Mouse (Mus musculus): Measurements from ENCODE around the gene Gm47791. TPM values are rescaled to one million over a fixed set of nuclear protein-coding genes. Genes with fewer than 3 reads are reported as not detected.
A peak's percentile ranks its signal among the peaks of the same experiment; 100 is the strongest.

Gene Gm47791
- polyA plus RNA-seq, 1 experiment from 2014 or later, result not detected

DNA sequence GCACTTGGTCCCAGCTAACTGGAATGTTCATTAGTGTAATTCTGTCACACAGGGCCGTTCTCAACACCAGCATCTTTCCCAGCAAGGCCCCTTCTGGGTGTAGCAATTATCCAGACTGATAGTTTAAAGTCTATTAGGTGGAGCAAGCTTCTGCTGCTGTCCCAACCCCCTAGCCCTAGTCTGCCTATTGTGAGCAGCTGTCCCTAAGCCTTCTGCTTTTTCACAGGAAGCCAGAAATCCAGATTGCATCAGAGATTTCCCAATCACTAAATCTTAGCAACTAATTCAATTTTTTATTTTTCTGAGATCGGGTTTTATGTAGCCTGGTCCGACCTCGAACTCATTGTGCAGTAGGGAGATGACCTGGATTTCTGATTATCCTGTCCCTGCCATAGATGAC lies 27.9 kb upstream of the Gm47791 start:
- 87% methylated on average over 4 of the region's 4 CpGs for WGBS
- H3K27me3 ChIP-seq, result no peaks in the 10 kb centered on the region
- H3K4me2 ChIP-seq (replicated peaks), result no peak overlapping the region
- no peak overlapping the region for H3K9ac ChIP-seq (replicated peaks)
- H3K9me3 ChIP-seq, result no peaks in the 10 kb centered on the region
- ATAC-seq (ENCODE audit: low FRiP score, low read depth), result no peak
- no peak overlapping the region for H3K4me3 ChIP-seq
- H3K27ac ChIP-seq (replicated peaks), result no peak overlapping the region
- no peaks in the 10 kb centered on the region for H3K36me3 ChIP-seq
- H3K4me1 ChIP-seq, result no peaks in the 10 kb centered on the region

DNA sequence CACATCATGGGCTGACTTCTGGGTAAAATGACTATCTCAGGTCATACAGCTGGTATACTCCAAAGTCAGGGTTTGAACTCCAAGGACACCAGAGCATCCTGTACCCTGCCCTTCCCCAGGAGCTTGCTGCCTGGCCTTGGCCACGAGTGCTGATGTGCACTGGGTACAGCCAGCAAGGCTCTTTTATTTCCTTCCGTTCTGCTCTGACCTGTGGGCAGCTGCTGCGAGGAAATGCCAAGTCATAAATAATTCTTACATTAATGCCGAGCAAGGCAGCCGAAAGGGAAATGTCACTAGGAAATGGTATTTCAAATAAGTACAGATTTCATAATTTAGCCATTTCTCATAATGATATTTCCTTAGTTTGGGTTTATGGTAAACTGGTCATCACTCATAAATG lies 27.3 kb upstream of the Gm47791 start:
- Histone ChIP-seq H3K36me3 (no peaks in the 10 kb centered on the region), H3K9me3 (no peaks in the 10 kb centered on the region), H3K4me3 (no peak overlapping the region), H3K27me3 (no peaks in the 10 kb centered on the region), H3K4me1 (no peaks in the 10 kb centered on the region), H3K27ac (replicated peaks) (no peak overlapping the region), H3K4me2 (replicated peaks) (no peak overlapping the region), H3K9ac (replicated peaks) (no peak overlapping the region)
- 75% methylated on average over 5 of the region's 5 CpGs for WGBS
- no peak for ATAC-seq (ENCODE audit: low FRiP score, low read depth)

DNA sequence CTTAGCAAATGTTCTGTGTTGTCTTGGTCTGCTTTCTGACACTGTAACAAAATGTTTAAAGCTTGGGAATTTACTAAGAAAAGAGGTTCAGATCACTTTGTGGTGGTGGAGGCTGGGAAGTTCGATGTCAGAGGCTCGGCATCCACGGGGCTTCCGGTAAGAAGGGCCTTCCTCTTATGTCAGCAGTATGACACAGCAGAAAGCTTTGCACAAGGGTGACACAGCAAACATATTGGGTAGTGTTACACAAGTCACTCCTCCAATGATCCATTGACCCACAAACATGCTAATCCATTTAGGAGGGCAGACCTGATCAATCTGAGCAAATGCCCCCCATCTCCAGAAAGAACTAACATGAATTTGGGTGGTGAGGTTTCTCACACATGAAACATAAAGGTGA lies 26.0 kb upstream of the Gm47791 start:
- WGBS, result 93% methylated on average over 4 of the region's 4 CpGs
- Histone ChIP-seq H3K4me2 (replicated peaks) (no peak overlapping the region), H3K4me3 (no peak overlapping the region), H3K27me3 (no peaks in the 10 kb centered on the region), H3K9ac (replicated peaks) (no peak overlapping the region), H3K9me3 (no peaks in the 10 kb centered on the region), H3K27ac (replicated peaks) (no peak overlapping the region), H3K4me1 (no peaks in the 10 kb centered on the region), H3K36me3 (no peaks in the 10 kb centered on the region)
- no peak for ATAC-seq (ENCODE audit: low FRiP score, low read depth)

DNA sequence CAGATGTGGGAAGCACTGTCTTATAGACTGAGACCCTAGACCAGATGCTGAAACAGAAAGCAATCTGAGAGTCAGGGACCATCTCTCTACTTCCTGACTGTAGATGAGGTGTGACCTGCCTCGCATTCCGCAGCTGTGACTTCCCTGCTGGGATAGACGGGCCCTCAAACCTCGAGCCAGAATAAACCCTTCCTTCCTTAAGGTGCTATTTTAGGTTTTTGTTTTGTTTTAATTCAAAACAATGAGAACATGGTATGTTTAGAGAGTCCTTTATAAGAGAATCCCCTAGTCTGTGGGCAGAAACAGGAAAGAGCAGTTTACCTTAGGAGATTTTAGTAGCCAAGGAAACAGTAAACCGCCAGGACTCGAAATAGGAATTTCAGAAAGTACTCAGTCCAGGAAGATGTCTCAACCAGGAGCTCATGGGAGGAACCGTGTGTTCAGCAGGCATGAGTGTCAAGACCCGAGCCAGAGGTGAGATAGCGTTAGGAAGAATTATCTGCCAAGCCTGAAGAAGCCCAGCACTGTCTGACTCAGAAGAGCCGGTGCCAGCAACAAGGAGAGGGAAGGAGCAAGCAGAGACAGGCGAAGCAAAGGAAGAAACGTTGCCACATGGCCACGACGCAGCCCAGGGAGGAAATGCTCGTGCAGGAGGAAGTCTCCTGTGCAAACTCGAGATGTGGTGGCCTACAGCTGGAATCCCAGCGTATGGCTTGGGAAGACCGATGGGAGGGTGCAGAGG lies 24.8 kb upstream of the Gm47791 start:
- no peak overlapping the region for H3K4me2 ChIP-seq (replicated peaks)
- no peak overlapping the region for H3K4me3 ChIP-seq
- no peaks in the 10 kb centered on the region for H3K27me3 ChIP-seq
- no peaks in the 10 kb centered on the region for H3K36me3 ChIP-seq
- no peak overlapping the region for H3K27ac ChIP-seq (replicated peaks)
- no peak overlapping the region for H3K9ac ChIP-seq (replicated peaks)
- ATAC-seq (ENCODE audit: low FRiP score, low read depth), result no peak
- H3K4me1 ChIP-seq, result no peaks in the 10 kb centered on the region
- no peaks in the 10 kb centered on the region for H3K9me3 ChIP-seq
- WGBS, result 80% methylated on average over 18 of the region's 18 CpGs

DNA sequence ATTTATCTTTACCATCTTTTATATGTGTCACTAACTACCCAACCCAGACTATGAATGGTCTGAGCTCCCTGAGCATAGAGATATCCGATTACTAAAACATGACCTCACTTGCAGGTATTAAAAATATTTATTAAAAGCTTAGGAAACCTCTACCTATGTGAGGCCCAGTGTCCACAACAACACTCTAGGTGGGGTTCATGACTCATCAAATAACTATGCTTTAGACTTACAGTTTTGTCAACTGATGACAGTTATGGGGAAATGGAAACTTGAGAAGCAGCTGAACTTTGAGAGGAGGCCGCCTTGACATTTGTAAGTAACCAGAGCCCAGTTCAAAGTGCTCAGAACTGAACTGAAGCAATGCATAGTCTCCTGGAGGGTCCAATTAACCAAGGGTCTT lies 24.2 kb upstream of the Gm47791 start:
- Histone ChIP-seq H3K9ac (replicated peaks) (no peak overlapping the region), H3K27me3 (no peaks in the 10 kb centered on the region), H3K4me1 (no peaks in the 10 kb centered on the region), H3K36me3 (no peaks in the 10 kb centered on the region), H3K27ac (replicated peaks) (no peak overlapping the region), H3K4me2 (replicated peaks) (no peak overlapping the region), H3K4me3 (no peak overlapping the region), H3K9me3 (no peaks in the 10 kb centered on the region)
- ATAC-seq (ENCODE audit: low FRiP score, low read depth), result no peak
- WGBS, result 88% methylated on average over 2 of the region's 2 CpGs

DNA sequence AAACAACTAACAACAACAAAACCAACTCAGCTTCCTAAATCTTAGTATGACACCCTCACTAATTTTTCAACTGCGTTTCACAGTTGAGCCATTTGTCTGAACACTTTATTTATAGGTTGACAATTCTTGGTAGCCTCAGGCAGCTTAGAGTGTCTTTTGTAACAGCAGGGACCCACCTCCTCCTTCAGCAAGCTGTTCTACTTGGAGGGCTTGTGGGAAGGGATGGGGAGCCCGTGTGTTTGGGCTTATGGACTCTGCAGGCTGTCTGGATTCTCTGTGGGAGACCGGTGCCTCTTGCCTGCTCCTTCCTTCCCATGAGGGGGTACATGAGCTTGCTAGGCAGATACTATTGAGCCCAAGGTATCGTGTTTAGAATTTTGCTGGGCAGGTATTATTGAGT lies 22.9 kb upstream of the Gm47791 start:
- WGBS, result 57% methylated on average over 4 of the region's 4 CpGs
- Histone ChIP-seq H3K36me3 (no peaks in the 10 kb centered on the region), H3K4me1 (no peaks in the 10 kb centered on the region), H3K27ac (replicated peaks) (no peak overlapping the region), H3K4me3 (no peak overlapping the region), H3K9ac (replicated peaks) (no peak overlapping the region), H3K4me2 (replicated peaks) (no peak overlapping the region), H3K9me3 (no peaks in the 10 kb centered on the region), H3K27me3 (0 out of 2 replicates have a peak, but pooled peaks cover 5% of the 10 kb centered on the region)
- no peak for ATAC-seq (ENCODE audit: low FRiP score, low read depth)

DNA sequence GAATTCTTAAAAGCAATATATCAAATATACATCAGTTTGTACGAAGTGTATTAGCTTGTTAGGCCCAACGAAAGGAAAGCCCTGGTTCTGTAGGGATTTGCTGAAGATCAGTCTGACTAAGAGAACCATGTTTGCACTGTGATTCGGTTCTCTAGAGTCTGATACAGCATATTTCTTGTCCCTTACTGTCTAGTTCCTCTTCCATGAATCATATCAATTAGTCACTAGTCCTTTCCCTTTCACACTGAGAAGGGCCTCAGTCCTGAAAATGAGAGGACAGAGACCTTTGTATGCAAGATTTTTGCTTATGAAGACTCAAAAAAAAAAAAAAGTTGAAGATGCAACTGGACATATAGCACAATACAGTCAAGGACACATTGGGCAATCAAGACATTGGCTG lies 22.1 kb upstream of the Gm47791 start:
- no peak overlapping the region for H3K9ac ChIP-seq (replicated peaks)
- no peaks in the 10 kb centered on the region for H3K9me3 ChIP-seq
- no peak overlapping the region for H3K4me3 ChIP-seq
- no peaks in the 10 kb centered on the region for H3K36me3 ChIP-seq
- WGBS, result 94% methylated on average over 3 of the region's 3 CpGs
- H3K27ac ChIP-seq (replicated peaks), result no peak overlapping the region
- ATAC-seq (ENCODE audit: low FRiP score, low read depth), result no peak
- H3K4me2 ChIP-seq (replicated peaks), result no peak overlapping the region
- H3K4me1 ChIP-seq, result no peaks in the 10 kb centered on the region
- 0 out of 2 replicates have a peak, but pooled peaks cover 5% of the 10 kb centered on the region for H3K27me3 ChIP-seq

DNA sequence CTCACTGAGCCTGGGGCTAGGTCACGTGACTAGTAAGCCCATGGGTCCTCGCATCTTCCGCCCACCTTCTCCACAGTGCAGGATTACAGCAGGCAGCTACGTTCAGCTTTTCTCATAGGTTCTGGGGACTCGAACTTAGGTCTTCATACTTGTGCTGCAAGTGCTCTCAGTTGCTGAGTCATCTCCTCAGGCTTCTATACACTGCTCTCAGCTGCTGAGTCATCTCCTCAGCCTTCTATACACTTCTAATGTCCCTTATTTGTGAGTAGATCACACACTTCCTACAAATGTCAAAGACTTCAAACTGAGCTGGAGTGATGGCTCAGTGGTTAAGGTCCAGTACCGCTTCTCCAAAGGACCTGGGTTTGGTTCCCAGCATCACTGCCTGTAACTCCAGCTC lies 21.2 kb upstream of the Gm47791 start:
- Histone ChIP-seq H3K9me3 (no peaks in the 10 kb centered on the region), H3K4me3 (no peak overlapping the region), H3K27me3 (0 out of 2 replicates have a peak, but pooled peaks cover 5% of the 10 kb centered on the region), H3K4me1 (no peaks in the 10 kb centered on the region), H3K4me2 (replicated peaks) (no peak overlapping the region), H3K27ac (replicated peaks) (no peak overlapping the region), H3K9ac (replicated peaks) (no peak overlapping the region), H3K36me3 (no peaks in the 10 kb centered on the region)
- 93% methylated on average over 6 of the region's 6 CpGs for WGBS
- no peak for ATAC-seq (ENCODE audit: low FRiP score, low read depth)

DNA sequence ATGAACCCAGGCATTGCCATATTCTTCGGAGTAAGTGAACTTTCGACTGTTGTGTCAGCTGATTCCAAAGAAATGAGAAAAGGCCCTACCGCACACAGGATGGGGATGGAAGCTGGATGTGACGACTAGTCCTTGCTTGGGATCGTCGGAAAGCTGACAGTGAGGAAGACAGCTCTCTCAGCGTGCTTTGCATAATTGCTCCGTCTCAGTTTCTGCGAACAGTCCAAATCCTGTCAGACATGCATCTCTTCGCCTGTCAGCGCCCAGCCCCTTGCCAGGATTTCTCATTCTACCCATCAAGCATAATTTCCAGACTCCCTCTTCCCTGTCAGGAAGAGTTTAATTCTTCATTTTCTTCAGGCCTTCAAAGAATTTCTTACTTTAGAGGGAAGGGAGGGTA lies 20.1 kb upstream of the Gm47791 start:
- Histone ChIP-seq H3K4me2 (replicated peaks) (no peak overlapping the region; the same call in 1 of the 2 replicates), H3K27ac (replicated peaks) (no peak overlapping the region), H3K4me3 (no peak overlapping the region), H3K27me3 (0 out of 2 replicates have a peak, but pooled peaks cover 5% of the 10 kb centered on the region), H3K36me3 (no peaks in the 10 kb centered on the region), H3K9me3 (no peaks in the 10 kb centered on the region), H3K9ac (replicated peaks) (no peak overlapping the region), H3K4me1 (no peaks in the 10 kb centered on the region)
- WGBS, result 64% methylated on average over 11 of the region's 11 CpGs
- peak; percentile 75 for ATAC-seq (ENCODE audit: low FRiP score, low read depth)

DNA sequence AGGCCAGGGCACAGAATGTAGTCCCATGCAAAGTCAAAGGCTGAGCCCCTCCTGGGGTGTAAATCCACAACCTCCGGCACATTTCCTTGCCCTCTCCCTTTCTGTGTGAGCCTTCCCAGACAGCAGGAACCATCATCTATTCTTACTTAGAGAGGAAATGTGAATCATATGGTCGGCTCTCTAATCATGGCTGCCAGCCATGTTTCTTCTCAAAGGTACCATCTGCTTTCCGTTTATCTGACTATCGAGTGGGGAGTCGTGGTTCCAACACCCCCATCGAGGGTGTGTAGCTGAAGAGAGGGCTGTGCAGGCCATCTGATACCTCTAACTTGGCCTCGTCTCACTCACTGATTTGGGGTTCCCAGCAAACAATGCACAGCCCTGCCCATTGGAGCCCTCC lies 17.0 kb upstream of the Gm47791 start:
- no peak overlapping the region for H3K27ac ChIP-seq (replicated peaks)
- no peak for ATAC-seq (ENCODE audit: low FRiP score, low read depth)

DNA sequence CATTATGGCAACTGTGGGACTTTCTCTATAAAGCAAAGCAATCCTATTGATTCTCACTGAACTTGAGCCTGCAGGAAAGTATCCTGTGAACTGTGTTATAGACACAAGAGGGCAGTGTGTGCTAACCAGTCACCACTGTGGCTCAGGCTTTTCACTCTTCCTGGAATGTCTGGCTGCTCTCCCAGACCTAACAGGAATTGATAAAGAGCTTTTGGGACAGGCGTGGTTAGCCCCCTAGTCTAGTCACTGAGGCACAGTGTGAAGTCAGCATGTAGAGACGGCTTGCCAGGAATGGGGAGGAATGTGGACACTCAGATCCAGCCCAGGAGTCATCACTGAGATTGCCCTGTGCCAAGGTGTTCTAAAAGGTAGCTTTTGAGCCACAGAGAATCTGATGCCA lies 16.4 kb upstream of the Gm47791 start:
- Histone ChIP-seq H3K4me2 (replicated peaks) (no peak overlapping the region), H3K27ac (replicated peaks) (no peak overlapping the region), H3K4me1 (no peaks in the 10 kb centered on the region), H3K9ac (replicated peaks) (no peak overlapping the region), H3K4me3 (no peak overlapping the region), H3K9me3 (no peaks in the 10 kb centered on the region), H3K27me3 (0 out of 2 replicates have a peak, but pooled peaks cover 5% of the 10 kb centered on the region), H3K36me3 (no peaks in the 10 kb centered on the region)
- WGBS, result 16% methylated on average over 2 of the region's 2 CpGs
- peak; percentile 75 for ATAC-seq (ENCODE audit: low FRiP score, low read depth)

More for the DNA sequence above, 17.0 kb upstream of the Gm47791 start:
- H3K4me1 ChIP-seq, result no peaks in the 10 kb centered on the region
- no peak overlapping the region for H3K9ac ChIP-seq (replicated peaks)
- H3K4me3 ChIP-seq, result no peak overlapping the region
- WGBS, result 74% methylated on average over 7 of the region's 7 CpGs
- H3K27me3 ChIP-seq, result 0 out of 2 replicates have a peak, but pooled peaks cover 5% of the 10 kb centered on the region
- H3K4me2 ChIP-seq (replicated peaks), result no peak overlapping the region
- no peaks in the 10 kb centered on the region for H3K9me3 ChIP-seq
- no peaks in the 10 kb centered on the region for H3K36me3 ChIP-seq

DNA sequence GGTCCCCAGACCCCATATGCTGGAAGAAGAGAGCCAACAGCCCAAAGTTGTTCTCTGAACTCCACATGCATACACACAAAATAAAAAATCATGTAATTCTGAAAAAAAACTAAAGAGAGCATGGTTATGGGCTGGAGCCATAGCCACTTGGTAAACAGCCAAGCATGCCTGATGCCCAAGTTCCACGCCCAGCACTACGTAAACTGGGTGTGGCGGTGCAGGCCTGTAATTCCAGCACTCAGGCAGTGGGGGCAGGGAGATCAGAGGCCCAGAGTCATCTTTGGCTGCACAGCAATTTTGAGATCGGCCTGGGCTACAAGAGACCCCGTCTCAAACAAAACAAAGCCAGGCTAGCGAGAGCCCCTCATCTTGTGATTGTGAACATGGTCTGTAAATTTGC lies 14.5 kb upstream of the Gm47791 start:
- Histone ChIP-seq H3K27ac (replicated peaks) (no peak overlapping the region), H3K36me3 (no peaks in the 10 kb centered on the region), H3K9ac (replicated peaks) (no peak overlapping the region), H3K4me2 (replicated peaks) (no peak overlapping the region), H3K27me3 (0 out of 2 replicates have a peak, but pooled peaks cover 5% of the 10 kb centered on the region), H3K4me1 (no peaks in the 10 kb centered on the region), H3K9me3 (no peaks in the 10 kb centered on the region), H3K4me3 (no peak overlapping the region)
- no peak for ATAC-seq (ENCODE audit: low FRiP score, low read depth)
- WGBS, result 78% methylated on average over 6 of the region's 6 CpGs

DNA sequence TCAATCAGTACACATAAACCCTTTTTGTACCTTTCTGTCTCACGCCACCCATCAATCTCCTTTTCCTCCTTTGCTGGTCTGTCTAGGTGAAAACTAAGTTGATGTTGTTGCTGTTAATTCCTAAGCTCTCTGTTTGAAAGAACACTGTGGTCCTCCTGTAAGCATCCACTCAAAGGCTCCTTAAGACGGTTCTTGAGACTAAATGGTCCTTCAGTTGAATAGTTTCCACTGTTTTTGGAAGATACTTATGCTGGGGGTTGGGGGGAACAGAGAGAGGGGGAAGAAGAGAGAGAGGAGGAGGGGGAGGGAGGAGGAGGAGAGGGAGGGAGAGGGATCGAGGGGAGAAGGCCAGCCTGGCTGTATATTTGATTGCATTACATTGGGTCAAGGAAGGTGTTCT lies 12.5 kb upstream of the Gm47791 start:
- ATAC-seq (ENCODE audit: low FRiP score, low read depth), result no peak
- 74% methylated on average over 3 of the region's 3 CpGs for WGBS

More for the DNA sequence above, 12.5 kb upstream of the Gm47791 start:
- Histone ChIP-seq H3K36me3 (no peaks in the 10 kb centered on the region), H3K4me3 (no peak overlapping the region), H3K4me1 (no peaks in the 10 kb centered on the region), H3K4me2 (replicated peaks) (no peak overlapping the region), H3K9me3 (no peaks in the 10 kb centered on the region), H3K9ac (replicated peaks) (no peak overlapping the region), H3K27me3 (no peaks in the 10 kb centered on the region), H3K27ac (replicated peaks) (no peak overlapping the region)

Data from midbrain, embryonic 12.5 days (tissue).